Mouse (Mus musculus) olfactory bulb, adult 2 months (tissue): Measurements from ENCODE around the gene Gm21750.
"Not testable (repeated sequence)": the region's sequence is repeated elsewhere in the genome, so short reads cannot be mapped to it uniquely, and the experiment has no call there.

Experiments used
- CTCF ChIP-seq: fragments of 200-500 bp; IDR thresholded peaks from 2 replicates; pipeline ENCODE4 v1.5.1; 2012; ENCODE audit warnings: low read depth, mild to moderate bottlenecking, low read length, moderate library complexity; ENCODE audit not compliant: insufficient read depth
- POLR2A ChIP-seq: fragments of 200-500 bp; IDR thresholded peaks from 2 replicates; pipeline ENCODE4 v1.6.1; 2012; ENCODE audit warnings: mild to moderate bottlenecking, low read depth, low read length, moderate library complexity; ENCODE audit not compliant: insufficient read depth

- not testable (repeated sequence) for TF ChIP-seq POLR2A, CTCF
Observed at GRCm38 (mm10) chr14:73660925-73661324, at the start of gene Gm21750.
